Mouse (Mus musculus) layer of hippocampus, postnatal 25 days (tissue): ENCODE results near the gene 1700013H16Rik. TPM values are rescaled to one million over a fixed set of nuclear protein-coding genes. Genes with fewer than 3 reads are reported as not detected.
"Not testable (repeated sequence)": the region's sequence is repeated elsewhere in the genome, so short reads cannot be mapped to it uniquely, and the experiment has no call there.

Source experiments
- DNase-seq, 2 experiments: peaks; one replicate each; pipeline ENCODE4 v3.0.0; 2022; ENCODE audit warnings: mixed read lengths in 2 of 2, low spot score in 1 of 2; ENCODE audit errors: extremely low spot score in 1 of 2
- total RNA-seq, 2 experiments: library from RNA; stranded (reverse); gene quantifications; 2 replicates each; pipeline ENCODE4 v1.2.3; 2021

The 1700013H16Rik gene
- total RNA-seq: not detected

DNA sequence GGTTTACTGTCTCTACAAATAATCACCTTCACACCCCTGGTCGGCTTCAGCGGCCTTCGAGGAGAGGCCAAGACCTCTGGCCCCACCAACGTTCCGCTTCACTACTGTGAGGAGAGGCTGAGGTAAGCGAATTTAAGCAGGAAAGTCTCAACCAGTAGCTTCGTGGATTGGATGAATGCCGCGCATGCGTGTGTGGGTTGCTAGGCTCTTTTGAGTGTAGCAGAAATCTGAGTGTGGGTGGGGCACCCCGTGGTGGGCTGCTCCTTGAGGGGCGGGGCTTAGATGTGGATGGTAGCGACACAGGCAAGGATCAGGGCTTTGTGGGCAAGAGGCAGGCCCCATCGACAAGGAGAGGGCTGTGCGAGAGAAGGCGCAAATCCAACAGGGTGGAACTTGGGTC is at the start of gene 1700013H16Rik:
Gene 1700013H16Rik (minus strand): TSS at position 96 of the 400 bp plus-strand sequence.
- DNase-seq: no peak

DNA sequence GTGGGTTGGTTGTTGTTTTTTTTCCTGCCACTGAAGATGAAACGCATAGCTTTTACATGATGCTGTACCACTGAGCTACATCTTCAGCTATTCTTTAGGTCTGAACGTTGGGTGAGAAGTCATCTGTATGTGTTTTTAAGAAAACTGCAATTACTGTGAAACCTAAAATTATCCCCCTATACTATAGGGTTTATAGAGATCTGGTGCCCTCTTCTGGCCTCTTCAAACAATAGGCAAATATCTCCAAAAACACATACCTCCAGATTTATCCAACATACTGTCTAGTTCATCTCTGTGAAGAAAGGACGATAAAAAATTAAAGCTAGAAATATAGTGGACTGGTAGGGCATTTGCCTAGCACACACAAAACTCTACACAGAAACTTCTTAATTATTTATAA is 41.4 kb upstream of the 1700013H16Rik start:
- DNase-seq: no peak

DNA sequence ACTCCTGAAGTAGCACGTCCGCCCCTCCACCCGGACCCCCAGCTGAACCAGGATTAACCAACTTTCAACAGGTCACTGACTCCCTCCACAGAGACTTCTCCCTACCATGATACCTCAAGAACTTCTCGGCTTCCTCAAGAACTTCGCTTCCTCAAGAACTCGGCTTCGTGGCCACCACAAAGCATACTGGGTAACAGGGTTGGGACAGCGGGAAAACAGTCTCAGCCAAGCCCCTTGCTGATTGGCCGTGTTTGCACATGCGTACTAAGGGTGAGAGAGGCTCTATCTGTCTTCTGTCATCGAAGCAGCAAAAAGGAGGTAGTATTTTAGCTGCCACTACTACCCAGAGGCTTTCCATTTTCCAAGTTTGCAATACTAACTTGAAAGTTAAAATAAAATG is 39.9 kb upstream of the 1700013H16Rik start, which contains the start of gene Xlr:
Gene Xlr (minus strand): TSS at position 188 of the 400 bp plus-strand sequence.
- DNase-seq: not testable (repeated sequence)

DNA sequence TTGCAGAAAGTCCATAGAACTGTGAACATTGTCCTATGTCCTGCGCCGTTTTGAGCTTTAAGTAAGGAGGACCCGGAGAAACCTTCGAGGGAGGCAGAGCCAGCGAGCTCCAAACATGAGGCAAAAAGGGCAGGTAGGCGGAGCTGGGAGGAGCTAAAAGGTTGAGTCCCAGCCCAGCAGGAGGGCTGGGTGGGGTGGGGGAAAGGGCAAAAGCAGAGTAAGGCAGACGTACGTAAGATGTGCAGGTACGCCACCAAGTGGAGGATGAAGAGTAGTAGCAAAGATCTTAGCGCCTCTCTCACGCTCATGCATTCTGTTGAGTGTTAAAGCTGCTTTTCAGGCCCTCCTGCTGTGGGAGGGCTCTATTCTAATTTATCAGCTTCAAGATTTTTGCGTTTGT is 18.6 kb upstream of the 1700013H16Rik start, which contains the start of gene Zfp36l3:
Gene Zfp36l3 (minus strand): TSS at position 119 of the 400 bp plus-strand sequence.
- DNase-seq: no peak

DNA sequence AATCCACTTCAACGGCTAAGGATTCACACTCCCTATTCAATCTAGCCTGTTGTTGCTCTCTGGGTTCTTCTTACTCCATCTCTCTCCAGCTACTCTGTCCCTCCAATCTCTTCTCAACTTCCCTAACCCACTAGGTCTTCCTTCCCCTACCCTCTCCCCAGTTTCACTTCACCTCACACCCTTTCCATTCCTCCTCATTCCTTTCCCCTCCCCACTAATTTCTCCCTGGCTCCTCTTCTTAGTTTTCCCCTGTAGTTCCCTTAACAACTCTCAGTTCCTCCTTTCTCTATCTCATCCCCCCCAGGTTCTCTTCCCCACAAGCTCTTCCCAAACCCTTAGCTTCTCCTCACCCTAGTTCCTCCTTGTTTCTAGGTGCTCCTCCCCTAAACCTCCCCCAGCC is 4.8 kb downstream of the 1700013H16Rik start:
- no peak for DNase-seq

DNA sequence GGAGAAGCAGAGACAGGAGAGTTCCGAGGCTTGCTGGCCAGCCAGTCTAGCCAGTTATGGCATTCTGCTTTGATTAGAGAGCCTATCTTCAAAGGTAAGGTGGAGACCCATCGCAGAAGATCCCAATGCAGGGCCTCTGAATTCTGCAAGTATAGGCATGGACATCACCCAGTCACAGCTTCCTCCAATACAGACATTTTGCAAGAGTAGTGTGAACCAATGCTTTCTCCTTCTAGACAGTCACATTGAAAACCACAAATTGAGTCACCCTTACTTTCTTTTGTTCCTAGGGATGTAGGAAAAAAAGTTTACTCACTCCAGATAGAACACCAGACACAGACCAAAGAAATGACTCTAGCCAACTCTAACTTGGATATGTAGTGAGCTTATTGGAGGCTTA is 28.7 kb downstream of the 1700013H16Rik start:
- no peak for DNase-seq

DNA sequence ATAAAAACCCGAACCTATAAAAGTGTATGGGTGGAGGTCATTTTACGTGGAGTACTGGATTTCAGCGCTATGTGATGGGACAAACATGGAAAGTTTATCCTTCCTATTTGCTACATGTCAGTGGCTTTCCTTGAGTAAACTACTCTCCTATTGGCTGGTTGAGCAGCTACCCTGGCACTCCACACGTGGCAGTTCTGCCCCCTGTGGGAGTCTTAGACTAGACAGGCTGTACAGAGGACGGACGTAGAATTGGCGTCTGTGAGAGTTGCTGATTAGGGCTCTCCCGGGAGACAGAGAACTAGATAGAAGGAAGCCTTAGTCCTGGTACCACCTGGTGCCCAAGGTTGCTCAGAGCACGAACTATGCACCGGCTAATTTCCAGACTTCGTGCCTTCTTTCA is 33.0 kb downstream of the 1700013H16Rik start, which contains the start of gene 4930502E18Rik:
Gene 4930502E18Rik (plus strand): TSS at position 231 of the 400 bp plus-strand sequence.
- DNase-seq: no peak

DNA sequence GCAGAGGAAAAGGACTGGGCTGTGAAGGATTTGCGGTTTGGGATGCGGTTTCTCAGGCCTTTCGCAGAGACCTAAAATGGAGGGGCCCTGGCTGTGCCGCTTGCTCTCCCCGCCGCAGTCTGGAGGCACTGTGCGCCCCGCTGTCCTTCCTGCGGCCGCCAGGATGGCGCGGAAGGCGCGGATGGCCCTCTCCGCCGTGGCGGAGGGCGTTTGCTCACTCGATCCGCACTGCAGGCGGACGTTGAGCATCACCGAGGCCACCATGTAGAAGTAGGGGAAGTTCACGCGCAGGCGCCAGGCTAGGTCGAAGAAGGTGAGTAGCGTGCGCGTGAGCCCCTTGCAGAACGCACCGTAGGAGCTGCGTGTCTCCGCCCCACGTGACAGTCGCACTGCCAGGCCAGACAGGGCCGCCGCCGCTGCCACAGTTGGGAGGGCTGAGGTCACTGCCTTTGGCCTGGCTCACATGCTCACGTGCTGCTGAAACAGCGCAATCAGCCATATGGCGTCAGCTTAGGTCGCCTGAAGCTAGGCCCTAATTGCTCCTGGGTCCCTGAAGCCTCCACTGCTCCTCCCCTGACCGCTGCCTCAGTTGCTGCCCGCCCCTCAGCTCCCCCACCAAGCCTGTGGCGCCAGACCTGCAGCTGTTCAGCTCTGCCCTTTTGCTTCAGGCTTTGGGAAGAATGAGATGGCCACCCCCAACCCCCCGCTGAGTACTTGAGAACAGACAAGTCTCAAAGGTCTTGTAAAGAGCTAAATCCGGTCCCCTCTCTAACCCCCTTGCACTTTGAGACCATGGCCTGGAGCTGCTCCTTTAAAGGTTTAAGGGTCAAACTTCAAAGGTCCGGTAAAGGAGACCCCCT is 41.1 kb downstream of the 1700013H16Rik start:
- peak; percentile 10 to 28 for DNase-seq

DNA sequence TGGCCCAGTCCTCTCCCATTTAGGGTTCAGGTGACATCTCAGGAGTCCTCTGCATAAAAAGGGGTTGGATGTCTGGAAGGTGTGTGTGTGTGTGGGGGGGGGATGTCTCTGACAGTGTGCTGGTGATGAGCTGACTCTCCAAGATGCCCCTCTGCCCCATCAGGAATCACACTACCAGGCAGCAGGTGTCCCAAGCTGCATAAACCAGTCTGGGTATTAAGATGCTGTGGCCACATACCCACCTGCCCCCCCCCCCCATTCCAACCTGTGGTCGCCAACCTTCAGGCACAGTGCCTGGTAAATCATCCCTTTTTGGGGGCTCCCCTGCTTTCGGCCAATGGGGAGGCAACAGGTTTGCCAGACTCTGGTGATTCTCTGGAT is 41.7 kb downstream of the 1700013H16Rik start:
- DNase-seq: no peak

DNA sequence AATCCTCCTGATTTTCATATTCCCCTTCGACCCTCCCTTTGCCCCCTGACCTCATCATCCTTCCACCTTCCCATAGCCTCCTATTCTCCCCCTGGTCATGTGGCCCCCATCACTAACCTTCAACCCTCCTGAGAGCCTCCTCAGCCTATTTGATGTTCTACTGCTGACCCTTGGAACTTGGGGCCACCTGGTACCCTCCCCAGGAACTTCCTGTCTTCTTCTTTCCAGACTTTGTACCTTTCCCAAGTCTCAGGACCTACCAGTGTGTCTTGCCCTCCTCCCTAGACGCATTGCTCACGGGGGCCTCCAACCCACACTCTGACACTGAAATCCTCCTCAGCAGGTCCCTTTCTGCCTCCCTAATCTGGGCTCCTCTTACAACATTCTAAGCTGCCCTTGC is 55.0 kb downstream of the 1700013H16Rik start:
- DNase-seq: no peak

DNA sequence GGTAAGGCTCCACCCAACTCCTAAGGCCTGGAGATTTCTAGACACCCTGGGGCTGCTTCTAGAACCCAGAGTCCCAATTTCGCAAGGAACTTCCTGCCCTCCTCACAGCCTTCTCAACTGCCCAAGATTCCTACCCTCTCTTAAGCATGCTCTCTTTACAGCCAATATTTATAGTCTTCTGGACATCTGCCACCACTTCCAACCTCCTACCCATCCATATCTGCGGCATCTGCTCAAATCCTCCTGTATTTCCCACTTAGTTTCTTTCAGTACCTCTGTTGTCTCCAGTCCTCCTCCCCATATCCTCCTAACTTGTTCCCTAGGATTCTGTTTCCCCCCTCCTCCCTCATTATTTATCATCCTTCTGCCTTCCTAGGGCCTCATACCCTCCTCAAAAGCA is 58.4 kb downstream of the 1700013H16Rik start:
- DNase-seq: no peak

DNA sequence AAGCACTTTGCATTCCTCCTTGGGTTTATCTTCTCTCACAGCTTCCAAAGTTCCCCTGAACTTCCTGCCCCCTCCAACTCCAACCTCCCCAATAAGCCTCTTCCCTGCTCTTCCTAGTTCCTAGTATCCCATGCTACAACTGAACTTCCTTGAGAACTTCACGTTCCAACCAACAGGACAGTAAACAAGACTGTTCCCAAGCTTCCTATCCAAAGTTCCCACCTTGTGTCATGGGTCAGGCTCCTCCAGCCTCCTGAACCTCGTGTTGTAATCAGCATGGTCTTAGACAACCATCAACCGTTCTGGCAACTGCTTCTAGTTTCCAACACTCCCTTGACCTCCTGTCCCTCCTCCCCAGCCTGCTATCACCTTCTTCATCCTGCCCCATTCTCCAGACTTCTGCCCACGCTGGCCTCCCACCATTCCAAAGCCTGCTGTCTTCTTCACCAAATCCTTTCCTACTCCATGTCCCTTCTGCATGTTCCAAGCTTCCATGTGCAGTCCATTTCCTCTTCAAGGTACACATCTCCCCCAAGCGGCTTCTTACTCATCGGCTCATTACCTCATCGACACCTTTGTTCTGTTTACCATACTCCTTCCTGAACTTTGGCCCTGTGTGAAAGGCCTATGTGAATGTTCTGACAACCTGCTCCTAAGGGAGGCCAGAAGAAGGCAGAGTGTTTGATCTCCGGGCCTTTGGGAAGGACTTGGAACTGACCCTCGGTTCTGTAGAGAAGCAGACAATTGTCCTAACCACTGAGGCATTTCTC is 63.4 kb downstream of the 1700013H16Rik start:
- no peak for DNase-seq

DNA sequence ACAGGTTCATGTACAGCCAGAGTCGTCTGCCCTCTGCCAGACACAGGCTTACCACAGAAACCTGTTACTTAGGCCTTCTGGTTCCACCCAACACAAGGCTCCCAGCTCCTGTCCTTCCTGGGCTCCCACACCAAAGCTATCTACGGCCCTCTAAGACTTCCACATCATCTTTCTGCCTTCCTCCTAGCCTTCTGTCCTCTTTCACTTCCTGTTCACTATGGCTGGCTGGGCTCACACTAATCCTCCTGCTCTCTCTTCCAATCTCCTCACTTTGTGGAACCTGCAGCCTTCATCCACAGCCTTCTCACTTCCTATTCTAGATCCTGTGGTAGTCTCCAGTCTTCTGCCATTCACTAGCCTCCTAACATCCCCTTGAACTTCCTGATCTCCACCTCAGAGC is 64.5 kb downstream of the 1700013H16Rik start:
- no peak for DNase-seq

Other genes with a start within 250 kb of the 1700013H16Rik start
- 100 to 1,000 TPM; 149 to 204 TPM for gene Rtl8c, start 149.8 kb downstream of the 1700013H16Rik start, total RNA-seq
- not detected for gene Gm14597, start 148.9 kb downstream of the 1700013H16Rik start, total RNA-seq
- 100 to 1,000 TPM; 199 to 276 TPM for gene Rtl8a, start 114.1 kb downstream of the 1700013H16Rik start, total RNA-seq
- 100 to 1,000 TPM; 193 to 216 TPM for gene Rtl8b, start 87.4 kb downstream of the 1700013H16Rik start, total RNA-seq
- gene 4930502E18Rik, start 33.0 kb downstream of the 1700013H16Rik start, total RNA-seq: under 1 TPM; 0.20 to 0.33 TPM
- gene Zfp36l3, start 18.6 kb upstream of the 1700013H16Rik start, total RNA-seq: not detected
- 1 to 10 TPM in 1 of 2 experiments, under 1 TPM in 1; 0.77 to 1.4 TPM for gene Xlr, start 39.9 kb upstream of the 1700013H16Rik start, total RNA-seq